Mouse (Mus musculus) brain, embryonic 14.5 days (tissue): ENCODE data around the gene Adgrl2.

Source experiments
- CTCF ChIP-seq: fragments of 200-500 bp; IDR thresholded peaks from 2 replicates; pipeline ENCODE4 v1.5.1; 2012; ENCODE audit warnings: inconsistent platforms, mild to moderate bottlenecking, moderate library complexity, borderline replicate concordance; ENCODE audit not compliant: insufficient read depth, insufficient read length; ENCODE audit errors: extremely low read depth
- POLR2A ChIP-seq: fragments of 200-500 bp; IDR thresholded peaks from 2 replicates; pipeline ENCODE4 v1.6.1; 2012; ENCODE audit warnings: mild to moderate bottlenecking, inconsistent platforms, borderline replicate concordance; ENCODE audit not compliant: poor library complexity, insufficient read depth, insufficient read length, severe bottlenecking; ENCODE audit errors: extremely low read depth

- TF ChIP-seq CTCF (no peak), POLR2A (no peak)
Observed at GRCm38 (mm10) chr3:148818414-148819105, 171.8 kb downstream of the Adgrl2 start.
